ENCODE assay signal across 35 mouse cellular contexts in the genomic region with DNA sequence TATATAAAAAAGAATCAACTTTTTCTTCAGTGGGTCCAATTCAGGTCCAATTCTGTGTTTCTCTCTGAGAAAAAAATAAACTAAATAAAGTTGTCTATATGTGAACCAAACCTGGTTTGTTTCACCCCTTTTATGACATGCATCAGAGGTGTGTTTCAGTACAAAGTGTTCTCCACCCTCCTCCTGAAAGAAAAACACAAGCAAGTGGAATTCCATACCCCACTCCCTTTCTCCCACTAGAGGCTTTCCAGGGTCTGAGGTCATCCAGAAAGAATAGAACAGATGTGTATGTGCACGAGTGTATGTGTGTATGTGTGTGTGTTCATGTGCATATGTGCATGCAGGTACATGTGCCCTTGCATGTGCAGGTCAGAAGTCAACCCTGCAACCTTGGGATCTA.
"Had no signal": no experiment of that assay in that cellular context is flagged by ENCODE, and none has a peak within 500 bp of the region (broad histone marks: within the 10 kb centered on the region; RNA-seq: fewer than 3 reads in every experiment).

No protein-coding gene starts in this region.

- H3K27ac ChIP-seq: heart, embryonic 10.5 days; heart, embryonic 13.5 days; heart, embryonic 15.5 days; hindbrain, embryonic 10.5 days; hindbrain, embryonic 12.5 days; hindbrain, embryonic 13.5 days; hindbrain, embryonic 14.5 days; hindbrain, embryonic 15.5 days; hindbrain, postnatal 0 days; intestine, embryonic 15.5 days; kidney, embryonic 15.5 days; kidney, postnatal 0 days; layer of hippocampus, adult 2 months had no signal

- H3K36me3 ChIP-seq: heart, embryonic 10.5 days; heart, embryonic 12.5 days; heart, embryonic 13.5 days; heart, embryonic 15.5 days; hindbrain, embryonic 10.5 days; hindbrain, embryonic 12.5 days; hindbrain, embryonic 13.5 days; hindbrain, embryonic 15.5 days; intestine, embryonic 15.5 days; kidney, embryonic 15.5 days had no signal

- DNase-seq: heart, postnatal 10 days; heart, postnatal 14 days; heart, postnatal 36 days; heart, postnatal 4 days; kidney, adult 11 months; kidney, adult 18-20 months; kidney, adult 2 months; kidney, adult 8-10 months; kidney, adult 9 months; kidney, postnatal 10 days; kidney, postnatal 14 days; kidney, postnatal 25 days; kidney, postnatal 36 days; kidney, postnatal 4 days; layer of hippocampus, adult 9-11 months; layer of hippocampus, postnatal 36 days had no signal

- H3K27me3 ChIP-seq: heart, embryonic 12.5 days; heart, embryonic 13.5 days; heart, embryonic 15.5 days; hindbrain, embryonic 12.5 days; hindbrain, embryonic 13.5 days; hindbrain, embryonic 15.5 days; intestine, embryonic 15.5 days; kidney, embryonic 15.5 days had no signal

- H3K4me3 ChIP-seq: heart, embryonic 10.5 days; heart, embryonic 12.5 days; heart, embryonic 13.5 days; heart, embryonic 15.5 days; hindbrain, embryonic 10.5 days; hindbrain, embryonic 12.5 days; hindbrain, embryonic 13.5 days; hindbrain, embryonic 15.5 days; intestine, embryonic 15.5 days; kidney, embryonic 15.5 days; layer of hippocampus, adult 2 months had no signal

- H3K9ac ChIP-seq: heart, embryonic 12.5 days; heart, embryonic 13.5 days; heart, embryonic 15.5 days; hindbrain, embryonic 12.5 days; hindbrain, embryonic 13.5 days; hindbrain, embryonic 14.5 days; hindbrain, embryonic 15.5 days; intestine, embryonic 15.5 days; kidney, embryonic 15.5 days had no signal

- H3K9me3 ChIP-seq: heart, embryonic 10.5 days; heart, embryonic 13.5 days; heart, embryonic 15.5 days; hindbrain, embryonic 10.5 days; hindbrain, embryonic 12.5 days; hindbrain, embryonic 13.5 days; hindbrain, embryonic 15.5 days; intestine, embryonic 15.5 days; kidney, embryonic 15.5 days had no signal

- H3K4me1 ChIP-seq: hindbrain, embryonic 13.5 days; hindbrain, embryonic 15.5 days; intestine, embryonic 15.5 days had no signal

- ATAC-seq: hindbrain, embryonic 16.5 days; hindbrain, postnatal 0 days; inflammation-experienced regulatory T-cells, adult 6 months; intestine, embryonic 15.5 days; intestine, embryonic 16.5 days; intestine, postnatal 0 days had no signal

- H3K4me2 ChIP-seq: heart, embryonic 11.5 days; heart, embryonic 12.5 days; heart, embryonic 13.5 days; heart, embryonic 15.5 days; hindbrain, embryonic 12.5 days; hindbrain, embryonic 13.5 days; hindbrain, embryonic 14.5 days; hindbrain, embryonic 15.5 days; intestine, embryonic 15.5 days; kidney, embryonic 15.5 days had no signal
